In the genomic region with DNA sequence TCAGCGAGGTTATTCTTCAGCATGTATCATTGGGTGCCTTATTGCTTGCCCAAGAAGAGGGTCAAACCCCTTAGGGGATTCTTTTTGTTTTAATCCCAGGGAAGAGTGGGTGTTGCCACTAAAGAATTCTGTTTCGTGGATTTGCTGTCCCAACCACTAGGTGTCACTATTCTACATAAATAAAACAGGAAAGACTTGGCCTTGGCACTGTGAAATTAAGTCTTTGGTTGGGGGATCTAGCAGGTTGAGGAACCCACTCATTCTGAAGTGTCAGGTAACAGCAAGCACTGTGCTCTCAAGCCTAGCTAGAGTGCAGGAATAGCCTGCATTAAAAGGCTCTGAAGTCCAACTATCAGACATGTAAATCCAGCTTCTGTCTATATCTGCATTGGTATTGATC, we compare ENCODE assay signal across 9 mouse cellular contexts.
DNase-seq lines count a peak whose midpoint lies in the region; ATAC-seq lines count a peak whose summit lies in the region.
"Had no signal": no experiment of that assay in that cellular context is flagged by ENCODE, and none has a peak within 500 bp of the region (broad histone marks: within the 10 kb centered on the region; RNA-seq: fewer than 3 reads in every experiment).

No protein-coding gene starts in this region.

- no peaks in the 10 kb centered on the region for H3K9me3 ChIP-seq in forebrain, embryonic 13.5 days (replicated peaks)
- no peaks in the 10 kb centered on the region for H3K9me3 ChIP-seq in forebrain, embryonic 16.5 days (ENCODE audit: control insufficient read depth, low read length)
- H3K9me3 ChIP-seq in midbrain, embryonic 11.5 days (ENCODE audit: control insufficient read depth, low read length): no peaks in the 10 kb centered on the region
- no peaks in the 10 kb centered on the region for H3K9me3 ChIP-seq in midbrain, embryonic 16.5 days (replicated peaks; ENCODE audit: control insufficient read depth, low read length, poor library complexity, severe bottlenecking)
- H3K9me3 ChIP-seq in embryonic facial prominence, embryonic 10.5 days: no peaks in the 10 kb centered on the region
- H3K9me3 ChIP-seq: limb, embryonic 13.5 days had no signal

- 3% methylated on average over 2 of the region's 2 CpGs for WGBS in forebrain, embryonic 13.5 days
- WGBS in forebrain, embryonic 16.5 days: 4% methylated on average over 2 of the region's 2 CpGs
- WGBS in midbrain, embryonic 11.5 days: 5% methylated on average over 2 of the region's 2 CpGs
- 5% methylated on average over 2 of the region's 2 CpGs for WGBS in midbrain, embryonic 16.5 days
- 9% methylated on average over 2 of the region's 2 CpGs for WGBS in embryonic facial prominence, embryonic 10.5 days

- no peak overlapping the region for H3K4me3 ChIP-seq in forebrain, embryonic 13.5 days
- H3K4me3 ChIP-seq in forebrain, embryonic 16.5 days (replicated peaks; ENCODE audit: low read length): no peak overlapping the region
- no peak overlapping the region for H3K4me3 ChIP-seq in midbrain, embryonic 11.5 days (ENCODE audit: low read depth, low read length)
- no peak overlapping the region for H3K4me3 ChIP-seq in midbrain, embryonic 16.5 days (ENCODE audit: low read depth, low read length)
- H3K4me3 ChIP-seq in embryonic facial prominence, embryonic 10.5 days: no peak overlapping the region
- H3K4me3 ChIP-seq: limb, embryonic 13.5 days had no signal

- DNase-seq in midbrain, embryonic 11.5 days (ENCODE audit: low spot score, missing footprints): peak; percentile 93
- peak; percentile 8 for DNase-seq in embryonic facial prominence, embryonic 10.5 days (ENCODE audit: low spot score)
- DNase-seq in lung, postnatal 10 days: peak; percentile 27
- DNase-seq in adrenal gland, postnatal 36 days: no peak
- no peak for DNase-seq in thymus, postnatal 25 days

- ATAC-seq in forebrain, embryonic 13.5 days: 0 out of 2 replicates have a peak, but pooled peaks have one; percentile 41
- no peak for ATAC-seq in forebrain, embryonic 16.5 days
- peak; percentile 59; the same call in 1 of the 2 replicates for ATAC-seq in midbrain, embryonic 11.5 days (ENCODE audit: low FRiP score)
- no peak for ATAC-seq in midbrain, embryonic 16.5 days

- no peaks in the 10 kb centered on the region for H3K27me3 ChIP-seq in forebrain, embryonic 13.5 days
- no peaks in the 10 kb centered on the region for H3K27me3 ChIP-seq in forebrain, embryonic 16.5 days (replicated peaks; ENCODE audit: control insufficient read depth, insufficient read depth, low read length)
- H3K27me3 ChIP-seq in midbrain, embryonic 11.5 days (ENCODE audit: control insufficient read depth, insufficient read depth, low read length): no peaks in the 10 kb centered on the region
- no peaks in the 10 kb centered on the region for H3K27me3 ChIP-seq in midbrain, embryonic 16.5 days (ENCODE audit: control insufficient read depth, insufficient read depth, low read depth, low read length)
- H3K27me3 ChIP-seq in embryonic facial prominence, embryonic 10.5 days (replicated peaks; ENCODE audit: low read depth, poor library complexity, severe bottlenecking): no peaks in the 10 kb centered on the region

- no peak overlapping the region for H3K27ac ChIP-seq in forebrain, embryonic 13.5 days
- H3K27ac ChIP-seq in forebrain, embryonic 16.5 days (ENCODE audit: low read length): no peak overlapping the region
- no peak overlapping the region for H3K27ac ChIP-seq in midbrain, embryonic 11.5 days (ENCODE audit: low read depth, low read length)
- no peak overlapping the region for H3K27ac ChIP-seq in midbrain, embryonic 16.5 days (ENCODE audit: low read length)
- no peak overlapping the region for H3K27ac ChIP-seq in embryonic facial prominence, embryonic 10.5 days (replicated peaks)
- H3K27ac ChIP-seq: limb, embryonic 13.5 days had no signal

- no peak overlapping the region for H3K4me2 ChIP-seq in forebrain, embryonic 13.5 days
- no peak overlapping the region for H3K4me2 ChIP-seq in forebrain, embryonic 16.5 days (ENCODE audit: low read length)
- no peak overlapping the region for H3K4me2 ChIP-seq in midbrain, embryonic 11.5 days
- H3K4me2 ChIP-seq in midbrain, embryonic 16.5 days (ENCODE audit: low read length): no peak overlapping the region
- H3K4me2 ChIP-seq: limb, embryonic 13.5 days had no signal

- no peak overlapping the region for H3K9ac ChIP-seq in forebrain, embryonic 13.5 days
- H3K9ac ChIP-seq in forebrain, embryonic 16.5 days (replicated peaks; ENCODE audit: low read depth, low read length): no peak overlapping the region
- no peak overlapping the region for H3K9ac ChIP-seq in midbrain, embryonic 11.5 days (ENCODE audit: low read length)
- no peak overlapping the region for H3K9ac ChIP-seq in midbrain, embryonic 16.5 days (ENCODE audit: low read depth, low read length)
- H3K9ac ChIP-seq: limb, embryonic 13.5 days had no signal

- H3K36me3 ChIP-seq in forebrain, embryonic 13.5 days (ENCODE audit: poor library complexity, severe bottlenecking): no peaks in the 10 kb centered on the region
- no peaks in the 10 kb centered on the region for H3K36me3 ChIP-seq in forebrain, embryonic 16.5 days (ENCODE audit: control insufficient read depth, insufficient read depth)
- no peaks in the 10 kb centered on the region for H3K36me3 ChIP-seq in midbrain, embryonic 11.5 days (ENCODE audit: control insufficient read depth, insufficient read depth, low read length)
- no peaks in the 10 kb centered on the region for H3K36me3 ChIP-seq in midbrain, embryonic 16.5 days (ENCODE audit: control insufficient read depth, insufficient read depth, low read length)
- no peaks in the 10 kb centered on the region for H3K36me3 ChIP-seq in embryonic facial prominence, embryonic 10.5 days (replicated peaks)
- H3K36me3 ChIP-seq: limb, embryonic 13.5 days had no signal

- peaks cover 8% of the 10 kb centered on the region; the same call in 1 of the 2 replicates for H3K4me1 ChIP-seq in forebrain, embryonic 13.5 days
- H3K4me1 ChIP-seq in forebrain, embryonic 16.5 days (replicated peaks; ENCODE audit: control insufficient read depth, insufficient read depth, low read length): peaks cover 19% of the 10 kb centered on the region
- H3K4me1 ChIP-seq in midbrain, embryonic 11.5 days (ENCODE audit: control insufficient read depth, insufficient read depth, low read length): no peaks in the 10 kb centered on the region
- H3K4me1 ChIP-seq in midbrain, embryonic 16.5 days (ENCODE audit: control insufficient read depth, insufficient read depth, low read length): peaks cover 3% of the 10 kb centered on the region; the same call in 1 of the 2 replicates
- no peaks in the 10 kb centered on the region for H3K4me1 ChIP-seq in embryonic facial prominence, embryonic 10.5 days
- H3K4me1 ChIP-seq: limb, embryonic 13.5 days had no signal

Comparison
In these comparisons a context has a peak if more than half of its experiments do, and no peak if none do; other contexts are left out.
1. ATAC-seq: peak in forebrain, embryonic 13.5 days (single experiment) and midbrain, embryonic 11.5 days (single experiment); none in forebrain, embryonic 16.5 days (single experiment) and midbrain, embryonic 16.5 days (single experiment).
2. DNase-seq: peak in midbrain, embryonic 11.5 days (single experiment), embryonic facial prominence, embryonic 10.5 days (single experiment) and lung, postnatal 10 days (single experiment); none in adrenal gland, postnatal 36 days (0 of 2) and thymus, postnatal 25 days (single experiment).